Mouse (Mus musculus): Measurements from ENCODE around the gene Phc1. TPM values are rescaled to one million over a fixed set of nuclear protein-coding genes. Genes with fewer than 3 reads are reported as not detected.

Gene Phc1
- polyA plus RNA-seq, 1 experiment from 2014 or later, result 7.4 TPM

DNA sequence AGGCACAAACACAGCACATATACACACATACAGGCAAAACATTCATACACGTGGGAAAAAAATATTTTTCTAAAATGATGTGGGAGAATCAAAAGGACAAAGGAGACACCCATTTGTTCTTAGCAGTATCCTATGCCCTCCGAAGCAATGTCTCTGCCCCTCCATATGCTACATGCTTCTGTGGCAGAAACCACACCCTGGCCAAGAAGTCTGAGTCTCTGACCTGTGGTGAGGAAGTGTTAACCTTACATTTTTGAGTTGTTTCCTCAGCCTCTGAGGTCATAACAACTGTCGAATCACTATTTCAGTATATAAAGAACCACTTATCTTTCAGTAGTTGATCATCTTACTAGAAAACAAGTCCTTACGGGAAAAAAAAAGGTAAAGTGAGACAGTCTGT, 37.7 kb downstream of the Phc1 start:
- Histone ChIP-seq H3K4me2 (ENCODE audit: low read depth, low read length) (no peak overlapping the region), H3K4me3 (ENCODE audit: low read length) (no peak overlapping the region), H3K4me1 (ENCODE audit: control insufficient read depth, insufficient read depth, low read length) (peaks cover 2% of the 10 kb centered on the region; the same call in 1 of the 2 replicates), H3K9me3 (ENCODE audit: control insufficient read depth, low read length) (no peaks in the 10 kb centered on the region), H3K27ac (ENCODE audit: low read length) (no peak overlapping the region), H3K36me3 (ENCODE audit: control insufficient read depth, insufficient read depth, low read length) (no peaks in the 10 kb centered on the region), H3K27me3 (replicated peaks; ENCODE audit: control insufficient read depth, insufficient read depth, low read length) (no peaks in the 10 kb centered on the region), H3K9ac (ENCODE audit: low read depth, low read length) (no peak overlapping the region)
- no peak for ATAC-seq
- WGBS, result 79% methylated on average over 4 of the region's 4 CpGs

- no peak for ATAC-seq
- Histone ChIP-seq H3K27me3 (replicated peaks; ENCODE audit: control insufficient read depth, insufficient read depth, low read length) (no peaks in the 10 kb centered on the region), H3K9ac (ENCODE audit: low read depth, low read length) (no peak overlapping the region), H3K4me1 (ENCODE audit: control insufficient read depth, insufficient read depth, low read length) (peaks cover 4% of the 10 kb centered on the region; the same call in 1 of the 2 replicates), H3K27ac (ENCODE audit: low read length) (no peak overlapping the region), H3K36me3 (ENCODE audit: control insufficient read depth, insufficient read depth, low read length) (no peaks in the 10 kb centered on the region), H3K4me3 (ENCODE audit: low read length) (no peak overlapping the region), H3K4me2 (ENCODE audit: low read depth, low read length) (no peak overlapping the region), H3K9me3 (ENCODE audit: control insufficient read depth, low read length) (no peaks in the 10 kb centered on the region)
- 58% methylated on average over 1 of the region's 1 CpGs for WGBS
Observed at GRCm38 (mm10) chr6:122302121-122302520, 38.2 kb downstream of the Phc1 start.

DNA sequence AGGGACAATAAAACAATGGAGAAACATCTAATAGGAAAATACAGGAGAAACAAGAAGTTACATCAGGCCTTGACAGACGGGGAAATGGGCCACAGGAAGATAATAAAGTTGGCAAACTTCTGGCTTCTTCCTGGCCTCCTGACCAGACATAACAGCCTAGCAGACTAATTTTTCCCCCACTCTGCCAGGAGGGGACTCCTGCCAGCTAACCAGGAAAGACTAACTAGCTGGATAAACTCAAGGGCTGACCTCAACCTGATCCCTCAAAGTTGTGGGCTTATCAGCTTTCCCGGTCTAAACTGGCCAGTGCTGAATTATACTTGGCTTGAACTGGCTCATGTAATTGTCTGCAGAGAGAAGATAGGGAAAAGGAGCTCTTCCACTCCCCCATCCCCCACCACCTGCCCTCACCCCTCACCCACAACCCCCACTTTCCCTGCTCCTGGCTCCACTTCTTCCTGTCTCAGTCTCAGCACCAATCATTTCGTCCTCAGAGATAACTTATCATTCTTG, 40.7 kb downstream of the Phc1 start:
- Histone ChIP-seq H3K36me3 (ENCODE audit: control insufficient read depth, insufficient read depth, low read length) (no peaks in the 10 kb centered on the region), H3K9me3 (ENCODE audit: control insufficient read depth, low read length) (no peaks in the 10 kb centered on the region), H3K27ac (ENCODE audit: low read length) (no peak overlapping the region), H3K4me1 (ENCODE audit: control insufficient read depth, insufficient read depth, low read length) (peaks cover 4% of the 10 kb centered on the region; the same call in 1 of the 2 replicates), H3K9ac (ENCODE audit: low read depth, low read length) (no peak overlapping the region), H3K4me2 (ENCODE audit: low read depth, low read length) (no peak overlapping the region), H3K4me3 (ENCODE audit: low read length) (no peak overlapping the region), H3K27me3 (replicated peaks; ENCODE audit: control insufficient read depth, insufficient read depth, low read length) (no peaks in the 10 kb centered on the region)
- WGBS, result 45% methylated on average over 3 of the region's 3 CpGs
- no peak for ATAC-seq

DNA sequence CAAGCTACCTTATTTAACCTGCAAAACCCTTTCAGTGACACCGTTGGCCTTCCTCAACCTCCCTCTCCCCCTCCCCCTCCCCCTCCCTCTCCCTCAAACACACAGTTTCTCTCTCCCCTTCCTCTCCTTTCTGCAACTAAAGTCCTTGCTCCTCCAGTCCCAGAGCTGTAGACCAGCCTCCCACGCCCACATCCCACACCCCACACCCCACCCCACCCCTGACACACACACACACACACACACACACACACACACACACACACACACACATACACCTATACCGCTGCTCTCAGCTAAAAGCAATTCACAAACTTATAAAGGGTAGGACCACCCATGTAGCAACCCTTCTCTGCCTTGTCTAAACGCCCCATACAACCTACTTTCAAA, 42.1 kb downstream of the Phc1 start:
- ATAC-seq, result no peak
- H3K4me1 ChIP-seq (ENCODE audit: control insufficient read depth, insufficient read depth, low read length), result peaks cover 4% of the 10 kb centered on the region; the same call in 1 of the 2 replicates
- H3K9ac ChIP-seq (ENCODE audit: low read depth, low read length), result no peak overlapping the region
- no peaks in the 10 kb centered on the region for H3K36me3 ChIP-seq (ENCODE audit: control insufficient read depth, insufficient read depth, low read length)
- no peaks in the 10 kb centered on the region for H3K9me3 ChIP-seq (ENCODE audit: control insufficient read depth, low read length)
- H3K27me3 ChIP-seq (replicated peaks; ENCODE audit: control insufficient read depth, insufficient read depth, low read length), result no peaks in the 10 kb centered on the region
- no peak overlapping the region for H3K4me3 ChIP-seq (ENCODE audit: low read length)
- peak overlapping the region; percentile 62; the same call in 1 of the 2 replicates for H3K4me2 ChIP-seq (ENCODE audit: low read depth, low read length)
- H3K27ac ChIP-seq (ENCODE audit: low read length), result no peak overlapping the region
- WGBS, result 38% methylated on average over 4 of the region's 4 CpGs

GRCm38 (mm10) chr6:122297279-122298222, 42.8 kb downstream of the Phc1 start:
- no peak overlapping the region for H3K27ac ChIP-seq (ENCODE audit: low read length)
- ATAC-seq, result peak; percentile 76

GRCm38 (mm10) chr6:122296918-122297278, 43.5 kb downstream of the Phc1 start:
- peak overlapping the region; percentile 53 for H3K4me3 ChIP-seq (ENCODE audit: low read length)
- no peak overlapping the region for H3K27ac ChIP-seq (ENCODE audit: low read length)
- no peaks in the 10 kb centered on the region for H3K27me3 ChIP-seq (replicated peaks; ENCODE audit: control insufficient read depth, insufficient read depth, low read length)
- peak overlapping the region; percentile 62 for H3K4me2 ChIP-seq (ENCODE audit: low read depth, low read length)
- H3K9me3 ChIP-seq (ENCODE audit: control insufficient read depth, low read length), result no peaks in the 10 kb centered on the region
- no peaks in the 10 kb centered on the region for H3K36me3 ChIP-seq (ENCODE audit: control insufficient read depth, insufficient read depth, low read length)
- ATAC-seq, result 0 out of 2 replicates have a peak, but pooled peaks have one; percentile 5
- 29% methylated on average over 3 of the region's 3 CpGs for WGBS
- H3K4me1 ChIP-seq (ENCODE audit: control insufficient read depth, insufficient read depth, low read length), result peaks cover 4% of the 10 kb centered on the region; the same call in 1 of the 2 replicates
- H3K9ac ChIP-seq (ENCODE audit: low read depth, low read length), result peak overlapping the region; percentile 58

More at GRCm38 (mm10) chr6:122297279-122298222, 42.8 kb downstream of the Phc1 start:
- Histone ChIP-seq H3K9ac (ENCODE audit: low read depth, low read length) (peak overlapping the region; percentile 58), H3K9me3 (ENCODE audit: control insufficient read depth, low read length) (no peaks in the 10 kb centered on the region), H3K27me3 (replicated peaks; ENCODE audit: control insufficient read depth, insufficient read depth, low read length) (no peaks in the 10 kb centered on the region), H3K36me3 (ENCODE audit: control insufficient read depth, insufficient read depth, low read length) (no peaks in the 10 kb centered on the region), H3K4me2 (ENCODE audit: low read depth, low read length) (peak overlapping the region; percentile 62), H3K4me1 (ENCODE audit: control insufficient read depth, insufficient read depth, low read length) (peaks cover 4% of the 10 kb centered on the region; the same call in 1 of the 2 replicates), H3K4me3 (ENCODE audit: low read length) (peak overlapping the region; percentile 53)
- WGBS, result 7% methylated on average over 25 of the region's 25 CpGs

GRCm38 (mm10) chr6:122295242-122295641, 45.1 kb downstream of the Phc1 start:
- Histone ChIP-seq H3K4me1 (ENCODE audit: control insufficient read depth, insufficient read depth, low read length) (peaks cover 4% of the 10 kb centered on the region; the same call in 1 of the 2 replicates), H3K9ac (ENCODE audit: low read depth, low read length) (no peak overlapping the region), H3K36me3 (ENCODE audit: control insufficient read depth, insufficient read depth, low read length) (no peaks in the 10 kb centered on the region), H3K9me3 (ENCODE audit: control insufficient read depth, low read length) (no peaks in the 10 kb centered on the region), H3K4me2 (ENCODE audit: low read depth, low read length) (no peak overlapping the region), H3K27ac (ENCODE audit: low read length) (no peak overlapping the region), H3K27me3 (replicated peaks; ENCODE audit: control insufficient read depth, insufficient read depth, low read length) (no peaks in the 10 kb centered on the region), H3K4me3 (ENCODE audit: low read length) (no peak overlapping the region)
- 52% methylated on average over 9 of the region's 9 CpGs for WGBS
- ATAC-seq, result no peak

DNA sequence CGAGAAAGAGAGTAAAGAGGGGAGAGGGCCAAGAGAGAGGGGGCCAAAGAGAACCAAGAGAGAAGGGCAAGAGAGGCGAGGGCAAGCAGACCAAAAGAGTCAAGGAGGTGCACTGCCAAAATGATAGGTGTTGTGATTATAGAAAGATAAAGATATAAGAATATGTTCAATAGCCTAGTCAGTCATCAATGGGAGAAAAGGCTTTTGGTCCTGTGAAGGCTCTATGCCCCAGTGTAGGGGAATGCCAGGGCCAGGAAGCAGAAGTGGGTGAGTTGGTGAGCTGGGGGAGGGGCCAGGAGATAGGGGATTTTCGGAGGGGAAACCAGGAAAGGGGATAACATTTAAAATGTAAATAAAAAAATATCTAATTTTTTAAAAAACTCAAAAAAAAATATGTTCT, 46.1 kb downstream of the Phc1 start:
- H3K9me3 ChIP-seq (ENCODE audit: control insufficient read depth, low read length), result no peaks in the 10 kb centered on the region
- H3K36me3 ChIP-seq (ENCODE audit: control insufficient read depth, insufficient read depth, low read length), result no peaks in the 10 kb centered on the region
- WGBS, result 74% methylated on average over 3 of the region's 3 CpGs
- peaks cover 4% of the 10 kb centered on the region; the same call in 1 of the 2 replicates for H3K4me1 ChIP-seq (ENCODE audit: control insufficient read depth, insufficient read depth, low read length)
- no peak overlapping the region for H3K27ac ChIP-seq (ENCODE audit: low read length)
- no peak overlapping the region for H3K4me3 ChIP-seq (ENCODE audit: low read length)
- no peaks in the 10 kb centered on the region for H3K27me3 ChIP-seq (replicated peaks; ENCODE audit: control insufficient read depth, insufficient read depth, low read length)
- H3K4me2 ChIP-seq (ENCODE audit: low read depth, low read length), result no peak overlapping the region
- no peak for ATAC-seq
- no peak overlapping the region for H3K9ac ChIP-seq (ENCODE audit: low read depth, low read length)

DNA sequence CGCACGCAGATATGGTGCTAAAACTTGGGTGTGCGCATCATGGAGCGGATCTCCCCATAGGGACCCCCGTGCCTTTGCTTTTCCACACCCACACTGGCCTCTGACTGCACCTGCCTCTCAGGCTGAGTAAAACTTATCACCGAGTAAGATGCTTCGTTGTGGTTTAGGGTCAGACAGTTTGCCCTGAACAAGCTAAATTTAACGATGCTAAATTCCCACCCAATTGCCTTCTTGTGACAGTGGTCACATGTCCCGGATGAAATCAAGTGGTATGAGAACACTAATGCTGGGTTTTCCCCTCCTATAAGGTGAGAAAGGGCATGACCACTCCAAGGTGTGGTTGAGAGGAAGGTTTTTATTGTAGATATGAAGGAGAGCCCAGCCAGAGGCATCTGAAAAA, 46.6 kb downstream of the Phc1 start:
- Histone ChIP-seq H3K9ac (ENCODE audit: low read depth, low read length) (no peak overlapping the region), H3K9me3 (ENCODE audit: control insufficient read depth, low read length) (no peaks in the 10 kb centered on the region), H3K4me3 (ENCODE audit: low read length) (no peak overlapping the region), H3K27ac (ENCODE audit: low read length) (no peak overlapping the region), H3K36me3 (ENCODE audit: control insufficient read depth, insufficient read depth, low read length) (no peaks in the 10 kb centered on the region), H3K27me3 (replicated peaks; ENCODE audit: control insufficient read depth, insufficient read depth, low read length) (no peaks in the 10 kb centered on the region), H3K4me1 (ENCODE audit: control insufficient read depth, insufficient read depth, low read length) (peaks cover 4% of the 10 kb centered on the region; the same call in 1 of the 2 replicates), H3K4me2 (ENCODE audit: low read depth, low read length) (no peak overlapping the region)
- ATAC-seq, result no peak
- WGBS, result 89% methylated on average over 9 of the region's 9 CpGs

Measured in intestine, embryonic 16.5 days (tissue).